Mouse (Mus musculus): ENCODE data around the gene Zfyve1.

GRCm38 (mm10) chr12:83618981-83619380, 22.0 kb upstream of the Zfyve1 start:
- TF ChIP-seq EP300 (IDR thresholded peaks at IDR 0.05) (no peak), CTCF (IDR thresholded peaks at IDR 0.05) (no peak)
